Mouse (Mus musculus) small intestine, adult 2 months (tissue): Measurements from ENCODE around the gene Ubl3. TPM values are rescaled to one million over a fixed set of nuclear protein-coding genes. Genes with fewer than 3 reads are reported as not detected.

Experiments used
- H3K27ac ChIP-seq: fragments of 200-500 bp; 2 replicates; pipeline ENCODE4 v1.5.1; 2012; ENCODE audit warnings: low read depth, low read length, control low read depth, inconsistent platforms; ENCODE audit not compliant: insufficient read depth
- H3K27me3 ChIP-seq: fragments of 200-500 bp; 2 replicates; pipeline ENCODE4 v1.6.1; 2012; ENCODE audit warnings: mild to moderate bottlenecking, moderate library complexity, low read length, inconsistent platforms; ENCODE audit not compliant: control insufficient read depth, insufficient read depth
- H3K36me3 ChIP-seq: fragments of 200-500 bp; 2 replicates; pipeline ENCODE4 v1.6.1; 2012; ENCODE audit warnings: mild to moderate bottlenecking, low read length, control low read depth, inconsistent platforms; ENCODE audit not compliant: control insufficient read depth, insufficient read depth
- H3K4me1 ChIP-seq: fragments of 200-500 bp; 2 replicates; pipeline ENCODE4 v1.6.1; 2012; ENCODE audit warnings: low read length, inconsistent platforms, mixed read lengths; ENCODE audit not compliant: control insufficient read depth, insufficient read depth, insufficient read length
- H3K4me3 ChIP-seq: fragments of 200-500 bp; 2 replicates; pipeline ENCODE4 v1.5.1; 2012; ENCODE audit warnings: low read depth, mild to moderate bottlenecking, control low read depth, inconsistent platforms, low read length, moderate library complexity
- CTCF ChIP-seq: fragments of 200-500 bp; IDR thresholded peaks from 2 replicates; pipeline ENCODE4 v1.5.1; 2012; ENCODE audit warnings: low read depth, mild to moderate bottlenecking, control low read depth, inconsistent platforms, low read length, moderate library complexity, mixed read lengths; ENCODE audit not compliant: insufficient replicate concordance, insufficient read length; ENCODE audit errors: extremely low read depth
- POLR2A ChIP-seq: fragments of 200-500 bp; IDR thresholded peaks from 2 replicates; pipeline ENCODE4 v1.6.1; 2012; ENCODE audit warnings: low read depth, mild to moderate bottlenecking, control low read depth, inconsistent platforms, low read length, moderate library complexity
- WGBS: fragments of 180-500 bp; shearing (Covaris S2); methylation state at CpG from one replicate; pipeline ENCODE4 v1.1.7; 2018; 5-methylcytosine and 5-hydroxymethylcytosine counted together
- polyA plus RNA-seq: library from polyadenylated mRNA; depleted of rRNA; stranded (reverse); fragments of >200 nt; gene quantifications from 2 replicates; pipeline ENCODE4 v1.2.3, GENCODE M21; 2012; rRNA removed

Ubl3 gene
- 32.1 and 68.2 TPM in 2 replicates for polyA plus RNA-seq

DNA sequence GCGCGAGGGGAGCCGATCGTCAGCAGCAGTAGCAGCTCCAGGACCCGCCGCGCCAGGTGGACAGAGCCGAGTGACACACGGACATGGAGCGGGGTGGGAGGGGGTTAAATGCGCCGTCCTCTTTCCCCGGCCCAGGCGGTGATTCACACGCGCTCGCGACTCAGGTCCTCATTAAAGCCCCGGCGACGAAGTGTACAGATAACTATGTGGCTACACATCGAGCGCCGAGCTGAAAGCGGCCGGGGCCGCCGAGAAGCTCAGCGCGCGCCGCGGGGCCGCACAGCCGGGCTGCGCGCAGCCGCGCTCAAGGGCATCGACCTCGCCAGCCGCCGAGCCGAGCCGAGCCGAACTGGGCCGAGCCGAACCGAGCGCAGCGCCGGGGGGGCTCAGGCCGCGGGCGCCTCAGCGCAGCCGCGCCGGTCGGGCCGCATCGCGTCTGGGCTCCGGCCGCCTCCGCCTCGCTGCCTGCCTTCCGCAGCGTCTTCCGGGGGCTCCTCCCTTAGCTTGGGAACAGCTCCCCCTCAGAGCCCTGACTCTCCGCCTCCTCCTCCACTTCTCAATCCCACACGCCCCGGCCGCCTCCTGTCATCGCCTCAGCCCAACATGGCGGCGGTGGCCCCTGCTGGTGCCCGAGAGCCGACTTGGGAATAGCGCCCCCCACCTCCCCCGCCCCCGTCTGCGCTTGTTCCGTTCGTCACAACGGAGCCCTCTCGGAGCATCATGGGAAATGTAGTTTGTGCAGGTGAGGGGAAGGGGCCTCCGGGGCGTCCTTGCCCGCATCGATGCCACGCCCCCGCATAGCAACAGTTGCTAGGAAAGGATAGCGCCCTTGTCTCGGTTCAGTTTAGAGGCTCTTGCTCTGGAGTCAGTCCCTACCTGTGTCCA is at the start of gene Ubl3:
Gene Ubl3 (minus strand): TSS at position 603 of the 885 bp plus-strand sequence.
- Histone ChIP-seq H3K4me3 (peak within 1 kb of the TSS; percentile 84), H3K27me3 (no peaks in the 10 kb centered on the region), H3K27ac (peak within 1 kb of the TSS; percentile 87), H3K36me3 (no peaks in the 10 kb centered on the region), H3K4me1 (peaks cover 22% of the 10 kb centered on the region)
- TF ChIP-seq CTCF (peak; percentile 15; the same call in 1 of the 2 replicates), POLR2A (peak; percentile 58)
- WGBS: under 1% methylated on average over 95 of the region's 95 CpGs

DNA sequence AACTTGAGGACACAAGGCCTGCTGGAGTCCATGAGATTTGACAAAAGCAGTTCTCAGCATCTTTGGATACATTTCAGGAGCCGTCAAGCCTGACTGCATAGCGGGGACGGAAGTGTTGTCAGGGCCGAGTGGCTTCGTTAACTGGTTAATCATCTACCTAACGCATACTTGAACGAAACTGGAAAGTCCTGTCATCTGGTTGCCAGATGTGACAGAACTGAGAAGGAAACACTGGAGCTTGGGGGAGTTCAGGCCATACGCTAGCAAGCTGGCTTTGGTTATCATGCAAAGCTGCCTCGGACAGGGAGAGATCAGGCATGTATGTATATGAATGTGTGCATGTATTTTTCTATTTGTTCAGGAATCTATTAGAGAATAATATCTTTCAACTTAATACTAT is 45.8 kb upstream of the Ubl3 start:
- Histone ChIP-seq H3K36me3 (no peaks in the 10 kb centered on the region), H3K4me3 (no peak overlapping the region), H3K27me3 (no peaks in the 10 kb centered on the region), H3K4me1 (peaks cover 5% of the 10 kb centered on the region; the same call in 1 of the 2 replicates), H3K27ac (no peak overlapping the region)
- 21% methylated on average over 9 of the region's 9 CpGs for WGBS
- TF ChIP-seq CTCF: no peak
- TF ChIP-seq POLR2A: no peak

DNA sequence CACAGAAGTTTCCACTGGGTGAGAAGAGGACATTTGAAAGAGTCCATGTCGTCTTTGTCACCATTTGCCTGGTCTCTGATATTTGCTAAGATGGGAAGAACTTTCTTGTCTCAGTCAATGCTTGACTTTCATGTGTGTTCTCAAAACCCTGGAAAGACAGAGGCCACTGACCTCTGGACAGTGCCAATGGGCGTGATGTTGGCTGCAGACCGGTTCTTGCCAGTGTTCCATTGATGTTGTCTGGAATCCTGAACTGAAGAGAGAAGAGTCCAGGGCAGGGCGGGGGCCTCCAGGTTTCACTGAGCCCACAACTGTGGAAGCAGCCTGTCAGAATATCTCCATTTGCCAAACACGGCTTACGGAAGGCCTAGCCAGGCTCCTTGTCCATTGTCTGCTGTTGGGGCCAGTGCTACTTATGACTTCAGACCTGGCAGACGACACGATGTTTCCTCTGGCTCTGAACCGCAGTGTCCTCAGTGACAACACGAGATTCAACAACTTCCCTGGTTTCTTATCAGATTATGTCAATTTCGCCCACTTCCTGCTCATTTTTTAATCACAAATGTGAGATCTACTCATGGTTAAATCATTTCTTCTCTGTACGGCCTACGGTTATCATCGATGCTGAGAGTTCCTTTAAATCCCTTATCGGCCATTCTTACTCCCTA is 43.6 kb upstream of the Ubl3 start:
- Histone ChIP-seq H3K36me3 (no peaks in the 10 kb centered on the region), H3K27ac (no peak overlapping the region), H3K4me1 (peaks cover 5% of the 10 kb centered on the region; the same call in 1 of the 2 replicates), H3K4me3 (no peak overlapping the region), H3K27me3 (no peaks in the 10 kb centered on the region)
- WGBS: 88% methylated on average over 15 of the region's 15 CpGs
- no peak for TF ChIP-seq POLR2A
- no peak for TF ChIP-seq CTCF

DNA sequence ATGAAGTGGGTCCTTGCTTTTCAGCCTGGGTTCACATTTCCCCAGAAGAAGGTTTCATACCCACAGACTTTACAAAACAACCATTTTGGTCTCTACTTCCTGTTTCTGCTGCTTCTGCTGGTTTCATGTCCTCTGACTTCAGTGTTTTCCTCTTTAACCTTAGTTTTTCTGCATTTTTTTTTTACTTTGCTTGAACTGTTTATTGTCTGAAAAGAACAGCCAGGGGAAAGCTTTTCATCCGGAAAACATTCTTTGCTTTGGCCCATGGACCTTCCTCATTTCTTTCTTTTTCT is 42.8 kb upstream of the Ubl3 start:
- TF ChIP-seq CTCF: no peak
- no peak for TF ChIP-seq POLR2A
- peaks cover 5% of the 10 kb centered on the region; the same call in 1 of the 2 replicates for H3K4me1 ChIP-seq
- WGBS: 77% methylated on average over 1 of the region's 1 CpGs

DNA sequence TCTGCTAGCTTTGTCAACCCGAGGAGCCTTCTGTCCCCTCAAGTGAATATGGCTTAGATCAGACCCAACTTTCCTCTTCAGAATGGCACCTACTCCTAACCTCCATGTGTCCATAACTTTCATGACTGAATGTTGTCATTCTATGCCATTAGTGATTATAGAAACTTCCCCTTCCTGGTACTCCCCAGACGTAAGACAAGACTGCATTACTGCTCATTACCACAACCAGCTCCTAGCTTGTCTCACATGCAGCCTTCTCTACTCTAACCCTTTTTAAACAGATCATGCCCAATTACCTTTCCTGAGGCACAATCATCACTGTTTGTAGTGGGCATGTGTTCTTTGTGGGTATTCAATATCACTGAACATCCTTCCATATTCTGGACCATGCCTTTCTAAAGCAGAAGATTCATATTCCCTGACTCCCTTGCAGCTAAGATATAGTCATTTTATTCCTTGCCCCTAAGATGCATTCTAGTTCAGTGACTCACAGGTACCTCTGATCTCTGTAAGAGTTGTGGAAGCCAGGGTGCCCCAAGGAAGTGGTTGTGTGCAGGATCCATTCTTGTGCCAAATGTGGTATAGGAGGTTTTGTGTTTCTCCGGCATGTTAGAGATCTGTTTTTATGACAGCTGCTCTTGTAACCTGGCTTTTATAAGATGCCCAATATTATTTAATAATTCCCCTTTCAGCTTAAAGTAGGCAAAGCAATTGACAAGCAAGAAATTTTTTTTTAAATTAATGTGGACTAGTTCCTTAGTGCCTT is 42.3 kb upstream of the Ubl3 start:
- Histone ChIP-seq H3K27me3 (no peaks in the 10 kb centered on the region), H3K36me3 (no peaks in the 10 kb centered on the region), H3K27ac (0 out of 2 replicates have a peak overlapping the region, but pooled peaks have one; percentile 11), H3K4me1 (peaks cover 5% of the 10 kb centered on the region; the same call in 1 of the 2 replicates), H3K4me3 (no peak overlapping the region)
- WGBS: 82% methylated on average over 3 of the region's 3 CpGs
- TF ChIP-seq CTCF: no peak
- no peak for TF ChIP-seq POLR2A

More for the DNA sequence above, 42.8 kb upstream of the Ubl3 start:
- Histone ChIP-seq H3K27me3 (no peaks in the 10 kb centered on the region), H3K36me3 (no peaks in the 10 kb centered on the region), H3K27ac (no peak overlapping the region), H3K4me3 (no peak overlapping the region)

DNA sequence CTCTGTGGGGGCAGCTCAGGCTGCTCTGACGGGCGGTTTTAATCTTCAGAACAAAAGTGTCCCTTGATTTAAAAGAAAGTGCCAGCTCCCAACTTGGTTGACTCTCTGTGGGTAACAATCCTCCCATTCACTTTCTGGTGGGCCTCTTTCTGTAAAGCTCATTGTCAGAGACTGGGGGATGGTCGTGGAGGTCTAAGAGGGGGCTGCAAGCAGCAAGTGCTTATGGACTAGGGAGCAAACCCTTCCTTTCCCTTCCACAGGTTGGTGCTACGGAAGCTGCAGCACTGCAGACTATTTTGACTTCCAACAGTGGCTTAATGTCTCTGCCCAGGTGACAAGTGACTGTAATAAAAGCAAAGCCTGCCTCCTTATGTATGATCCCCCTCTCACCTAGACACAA is 41.0 kb upstream of the Ubl3 start:
- TF ChIP-seq CTCF (no peak), POLR2A (no peak)
- H3K4me1 ChIP-seq: peaks cover 5% of the 10 kb centered on the region; the same call in 1 of the 2 replicates
- no peaks in the 10 kb centered on the region for H3K36me3 ChIP-seq
- H3K27me3 ChIP-seq: no peaks in the 10 kb centered on the region
- 72% methylated on average over 4 of the region's 4 CpGs for WGBS
- H3K4me3 ChIP-seq: no peak overlapping the region
- no peak overlapping the region for H3K27ac ChIP-seq

DNA sequence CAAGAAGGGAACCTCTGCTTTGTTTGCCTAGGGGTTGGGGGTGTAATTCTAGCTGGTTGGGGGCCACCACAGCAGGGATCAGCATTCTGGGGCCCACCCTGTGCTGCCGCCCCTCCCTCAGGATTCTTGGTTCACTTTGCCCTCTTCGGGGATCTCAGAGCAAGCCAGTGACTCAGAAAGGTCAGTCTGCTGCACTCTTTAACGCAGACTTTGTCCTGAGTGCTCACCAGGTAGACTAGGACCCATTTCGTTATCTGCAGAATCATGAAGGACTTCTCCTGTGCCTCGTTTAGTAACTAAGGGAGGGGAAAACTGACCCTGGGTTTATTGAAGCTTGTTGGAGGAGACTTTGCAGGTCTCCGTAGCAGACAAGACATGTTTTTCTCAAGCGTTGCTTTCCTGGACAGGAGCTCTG is 38.9 kb upstream of the Ubl3 start:
- H3K27ac ChIP-seq: no peak overlapping the region
- H3K4me1 ChIP-seq: peaks cover 3% of the 10 kb centered on the region; the same call in 1 of the 2 replicates
- H3K36me3 ChIP-seq: no peaks in the 10 kb centered on the region
- H3K4me3 ChIP-seq: no peak overlapping the region
- WGBS: 48% methylated on average over 7 of the region's 7 CpGs
- H3K27me3 ChIP-seq: no peaks in the 10 kb centered on the region
- TF ChIP-seq POLR2A (no peak), CTCF (no peak)
